Mouse (Mus musculus) natural killer cell, adult 2 months (primary cell): ENCODE results near the gene Mafb.

Experiments
- DNase-seq, 2 experiments: peaks; one replicate each; pipeline ENCODE4 v3.0.0; 2022; ENCODE audit warnings: low spot score in 2 of 2

The Mafb gene

GRCm38 (mm10) chr2:160364128-160364650 lies 2.7 kb downstream of the Mafb start:
- no peak for DNase-seq

GRCm38 (mm10) chr2:160363201-160363600 lies 3.7 kb downstream of the Mafb start:
- DNase-seq = no peak

GRCm38 (mm10) chr2:160361442-160362121 lies 5.3 kb downstream of the Mafb start:
- no peak for DNase-seq

- no peak for DNase-seq
Observed at GRCm38 (mm10) chr2:160360234-160360874, 6.5 kb downstream of the Mafb start.

GRCm38 (mm10) chr2:160358896-160359295 lies 8.0 kb downstream of the Mafb start:
- no peak for DNase-seq

GRCm38 (mm10) chr2:160357442-160357841 lies 9.4 kb downstream of the Mafb start:
- no peak for DNase-seq

- DNase-seq = no peak
Observed at GRCm38 (mm10) chr2:160356132-160356531, 10.7 kb downstream of the Mafb start.

GRCm38 (mm10) chr2:160354319-160354718 lies 12.5 kb downstream of the Mafb start:
- DNase-seq = no peak

- DNase-seq = no peak
Observed at GRCm38 (mm10) chr2:160353581-160353980, 13.3 kb downstream of the Mafb start.

- DNase-seq = no peak
Observed at GRCm38 (mm10) chr2:160351038-160351574, 15.8 kb downstream of the Mafb start.

- no peak for DNase-seq
Observed at GRCm38 (mm10) chr2:160349578-160349977, 17.3 kb downstream of the Mafb start.

- DNase-seq = no peak
Observed at GRCm38 (mm10) chr2:160348796-160349195, 18.1 kb downstream of the Mafb start.

- no peak for DNase-seq
Observed at GRCm38 (mm10) chr2:160348072-160348604, 18.7 kb downstream of the Mafb start.

- no peak for DNase-seq
Observed at GRCm38 (mm10) chr2:160345644-160346043, 21.2 kb downstream of the Mafb start.

GRCm38 (mm10) chr2:160340121-160340520 lies 26.7 kb downstream of the Mafb start:
- DNase-seq = no peak

- DNase-seq = no peak
Observed at GRCm38 (mm10) chr2:160339595-160339994, 27.3 kb downstream of the Mafb start.

GRCm38 (mm10) chr2:160336053-160336452 lies 30.8 kb downstream of the Mafb start:
- DNase-seq = no peak

- DNase-seq = no peak
Observed at GRCm38 (mm10) chr2:160335043-160335442, 31.8 kb downstream of the Mafb start.

GRCm38 (mm10) chr2:160334111-160334661 lies 32.7 kb downstream of the Mafb start, which contains the start of gene Gm826:
Gene Gm826 (minus strand): TSS chr2:160334162.
- DNase-seq = no peak

GRCm38 (mm10) chr2:160332516-160333325 lies 34.1 kb downstream of the Mafb start:
- no peak for DNase-seq

- DNase-seq = no peak
Observed at GRCm38 (mm10) chr2:160328886-160329285, 38.0 kb downstream of the Mafb start.
